Mouse (Mus musculus) intestine, postnatal 0 days (tissue): ENCODE measurements around the gene Hunk. TPM values are rescaled to one million over a fixed set of nuclear protein-coding genes. Genes with fewer than 3 reads are reported as not detected.

Experiments used
- ATAC-seq: fragments of 200-750 bp; cut with Nextera tagmentation; 2 replicates; pipeline ENCODE4 v1.8.0; 2017; ENCODE audit warnings: mild to moderate bottlenecking, moderate TSS enrichment, moderate library complexity
- H3K27ac ChIP-seq: fragments of 300-500 bp; sonication (generic); 2 replicates; pipeline ENCODE4 v1.5.1; 2014; ENCODE audit warnings: mild to moderate bottlenecking, low read depth, low read length, moderate library complexity
- H3K27me3 ChIP-seq: fragments of 300-500 bp; sonication (generic); replicated peaks from 2 replicates; pipeline ENCODE4 v1.6.1; 2014; ENCODE audit warnings: low read length, mixed read lengths; ENCODE audit not compliant: control insufficient read depth, insufficient read depth
- H3K36me3 ChIP-seq: fragments of 300-500 bp; sonication (generic); 2 replicates; pipeline ENCODE4 v1.6.1; 2014; ENCODE audit warnings: mild to moderate bottlenecking, moderate library complexity; ENCODE audit not compliant: control insufficient read depth, insufficient read depth
- H3K4me1 ChIP-seq: fragments of 300-500 bp; sonication (generic); replicated peaks from 2 replicates; pipeline ENCODE4 v1.6.1; 2014; ENCODE audit warnings: antibody characterized with exemption, low read length, mixed read lengths; ENCODE audit not compliant: control insufficient read depth, insufficient read depth
- H3K4me2 ChIP-seq: fragments of 300-500 bp; sonication (generic); replicated peaks from 2 replicates; pipeline ENCODE4 v1.6.1; 2014; ENCODE audit warnings: low read depth, mild to moderate bottlenecking, moderate library complexity
- H3K4me3 ChIP-seq: fragments of 300-500 bp; sonication (generic); 2 replicates; pipeline ENCODE4 v1.5.1; 2014; ENCODE audit warnings: low read depth, low read length
- H3K9ac ChIP-seq: fragments of 300-500 bp; sonication (generic); 2 replicates; pipeline ENCODE4 v1.6.1; 2014; ENCODE audit warnings: mild to moderate bottlenecking, low read depth, low read length
- H3K9me3 ChIP-seq: fragments of 300-500 bp; sonication (generic); 2 replicates; pipeline ENCODE4 v1.6.1; 2016; ENCODE audit warnings: mixed run types; ENCODE audit not compliant: control insufficient read depth
- CTCF ChIP-seq: sonication (generic); IDR thresholded peaks from 2 replicates; pipeline ENCODE4 v1.5.1; 2016; ENCODE audit warnings: low read depth, mild to moderate bottlenecking, control low read depth, antibody characterized with exemption, moderate library complexity
- WGBS: fragments of 180-500 bp; shearing (Covaris S2); extraction: QIAGEN DNeasy Blood & Tissue Kit; methylation state at CpG from one replicate; pipeline ENCODE4 v1.1.7; 2014; 5-methylcytosine and 5-hydroxymethylcytosine counted together
- polyA plus RNA-seq: library from polyadenylated mRNA; unstranded; fragments of >200 nt; fragmentation: Nextera tagmentation; extraction: Ambion mirVana; gene quantifications from 2 replicates; pipeline ENCODE4 v1.2.1, GENCODE M21; 2015

Gene Hunk
- polyA plus RNA-seq, 1 experiment from 2014 or later, result 2.0 TPM

GRCm38 (mm10) chr16:90517041-90517440 lies 131.2 kb downstream of the Hunk start:
- 54% methylated on average over 9 of the region's 9 CpGs for WGBS
- Histone ChIP-seq H3K27me3 (no peaks in the 10 kb centered on the region), H3K4me3 (no peak overlapping the region), H3K36me3 (no peaks in the 10 kb centered on the region), H3K4me2 (no peak overlapping the region), H3K9ac (no peak overlapping the region), H3K27ac (no peak overlapping the region), H3K4me1 (no peaks in the 10 kb centered on the region), H3K9me3 (no peaks in the 10 kb centered on the region)
- TF ChIP-seq CTCF, result no peak
- ATAC-seq, result no peak

GRCm38 (mm10) chr16:90518232-90518631 lies 132.4 kb downstream of the Hunk start:
- 68% methylated on average over 8 of the region's 8 CpGs for WGBS
- Histone ChIP-seq H3K36me3 (no peaks in the 10 kb centered on the region), H3K27me3 (no peaks in the 10 kb centered on the region), H3K4me2 (no peak overlapping the region), H3K9me3 (no peaks in the 10 kb centered on the region), H3K27ac (no peak overlapping the region), H3K4me3 (no peak overlapping the region), H3K9ac (no peak overlapping the region), H3K4me1 (no peaks in the 10 kb centered on the region)
- no peak for TF ChIP-seq CTCF
- no peak for ATAC-seq

GRCm38 (mm10) chr16:90518732-90519295 lies 133.0 kb downstream of the Hunk start:
- Histone ChIP-seq H3K27ac (no peak overlapping the region), H3K9ac (no peak overlapping the region), H3K4me2 (no peak overlapping the region), H3K36me3 (no peaks in the 10 kb centered on the region), H3K4me1 (no peaks in the 10 kb centered on the region), H3K9me3 (no peaks in the 10 kb centered on the region), H3K27me3 (no peaks in the 10 kb centered on the region), H3K4me3 (no peak overlapping the region)
- TF ChIP-seq CTCF, result no peak
- 73% methylated on average over 13 of the region's 13 CpGs for WGBS
- ATAC-seq, result no peak

- Histone ChIP-seq H3K9ac (no peak overlapping the region), H3K27me3 (no peaks in the 10 kb centered on the region), H3K4me3 (no peak overlapping the region), H3K4me2 (no peak overlapping the region), H3K36me3 (no peaks in the 10 kb centered on the region), H3K27ac (no peak overlapping the region), H3K4me1 (no peaks in the 10 kb centered on the region), H3K9me3 (no peaks in the 10 kb centered on the region)
- no peak for ATAC-seq
- no peak for TF ChIP-seq CTCF
- 27% methylated on average over 10 of the region's 10 CpGs for WGBS
These were observed 135.6 kb downstream of the Hunk start for GRCm38 (mm10) chr16:90521191-90521950.

GRCm38 (mm10) chr16:90521951-90522255 lies 136.1 kb downstream of the Hunk start:
- 38% methylated on average over 3 of the region's 3 CpGs for WGBS
- H3K9ac ChIP-seq, result no peak overlapping the region
- no peak for ATAC-seq

GRCm38 (mm10) chr16:90522575-90522974 lies 136.8 kb downstream of the Hunk start:
- TF ChIP-seq CTCF, result no peak
- 67% methylated on average over 1 of the region's 1 CpGs for WGBS
- no peak overlapping the region for H3K4me2 ChIP-seq
- no peaks in the 10 kb centered on the region for H3K27me3 ChIP-seq
- no peaks in the 10 kb centered on the region for H3K36me3 ChIP-seq
- no peaks in the 10 kb centered on the region for H3K4me1 ChIP-seq
- H3K9ac ChIP-seq, result no peak overlapping the region
- H3K27ac ChIP-seq, result no peak overlapping the region
- H3K4me3 ChIP-seq, result no peak overlapping the region
- H3K9me3 ChIP-seq, result no peaks in the 10 kb centered on the region
- ATAC-seq, result no peak

More at GRCm38 (mm10) chr16:90521951-90522255, 136.1 kb downstream of the Hunk start:
- Histone ChIP-seq H3K27me3 (no peaks in the 10 kb centered on the region), H3K4me1 (no peaks in the 10 kb centered on the region), H3K4me2 (no peak overlapping the region), H3K9me3 (no peaks in the 10 kb centered on the region), H3K27ac (no peak overlapping the region), H3K4me3 (no peak overlapping the region), H3K36me3 (no peaks in the 10 kb centered on the region)
- no peak for TF ChIP-seq CTCF
